Comparison of ENCODE assay signal across 27 mouse cellular contexts in the genomic region with DNA sequence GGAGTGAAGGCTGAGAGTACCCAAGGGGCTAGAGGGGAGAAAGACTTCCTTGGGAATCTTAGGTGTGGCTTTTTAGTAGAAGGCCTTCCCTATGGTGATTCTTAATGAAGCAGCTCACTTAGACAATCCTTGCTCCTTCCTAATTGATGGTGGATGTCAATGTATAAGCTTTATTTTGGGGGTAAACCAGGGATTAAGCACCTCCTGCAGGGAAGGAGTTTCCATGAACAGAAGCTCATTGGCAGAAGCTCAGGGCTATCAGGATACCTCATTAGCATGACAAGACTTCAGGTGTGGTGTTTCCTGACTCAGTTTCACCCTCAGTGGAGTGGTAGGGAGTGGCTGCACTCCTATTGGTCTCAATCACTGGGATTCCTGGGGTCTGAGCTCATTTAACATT.
"Had no signal": no experiment of that assay in that cellular context is flagged by ENCODE, and none has a peak within 500 bp of the region (broad histone marks: within the 10 kb centered on the region; RNA-seq: fewer than 3 reads in every experiment).

No protein-coding gene starts in this region.

- H3K9me3 ChIP-seq: heart, embryonic 10.5 days; heart, embryonic 12.5 days; hindbrain, embryonic 10.5 days; hindbrain, embryonic 12.5 days; intestine, embryonic 15.5 days; limb, embryonic 13.5 days; limb, embryonic 15.5 days; liver, embryonic 12.5 days had no signal

- DNase-seq: gastrocnemius, adult 2 months; gastrocnemius, postnatal 10 days; gastrocnemius, postnatal 25 days; heart, adult 18-20 months; heart, postnatal 10 days; heart, postnatal 4 days; kidney, adult 18-20 months; kidney, adult 8-10 months; kidney, postnatal 10 days; kidney, postnatal 25 days; kidney, postnatal 4 days; left cerebral cortex, postnatal 4 days had no signal

- H3K4me2 ChIP-seq: heart, embryonic 12.5 days; hindbrain, embryonic 12.5 days; hindbrain, embryonic 14.5 days; intestine, embryonic 15.5 days; limb, embryonic 13.5 days; limb, embryonic 15.5 days; liver, embryonic 12.5 days had no signal

- H3K4me1 ChIP-seq: heart, embryonic 10.5 days; heart, embryonic 12.5 days; hindbrain, embryonic 10.5 days; hindbrain, embryonic 12.5 days; intestine, embryonic 15.5 days; limb, embryonic 13.5 days; limb, embryonic 15.5 days; liver, embryonic 12.5 days had no signal

- H3K27ac ChIP-seq: gastrocnemius, adult 2 months; heart, embryonic 10.5 days; hindbrain, embryonic 10.5 days; hindbrain, embryonic 12.5 days; hindbrain, embryonic 14.5 days; intestine, embryonic 15.5 days; layer of hippocampus, adult 2 months; left cerebral cortex, adult 2 months; limb, embryonic 13.5 days; limb, embryonic 15.5 days; liver, embryonic 12.5 days; liver, embryonic 14.5 days had no signal

- H3K27me3 ChIP-seq: heart, embryonic 12.5 days; hindbrain, embryonic 12.5 days; intestine, embryonic 15.5 days; limb, embryonic 13.5 days; limb, embryonic 15.5 days; liver, embryonic 12.5 days had no signal

- H3K36me3 ChIP-seq: heart, embryonic 10.5 days; heart, embryonic 12.5 days; hindbrain, embryonic 10.5 days; hindbrain, embryonic 12.5 days; intestine, embryonic 15.5 days; limb, embryonic 13.5 days; limb, embryonic 15.5 days; liver, embryonic 12.5 days had no signal

- ATAC-seq: hindbrain, embryonic 16.5 days; inflammation-experienced regulatory T-cells, adult 6 months; intestine, embryonic 15.5 days; intestine, postnatal 0 days; liver, embryonic 12.5 days had no signal

- H3K9ac ChIP-seq: heart, embryonic 12.5 days; hindbrain, embryonic 12.5 days; hindbrain, embryonic 14.5 days; intestine, embryonic 15.5 days; limb, embryonic 13.5 days; limb, embryonic 15.5 days; liver, embryonic 12.5 days; liver, embryonic 14.5 days had no signal

- H3K4me3 ChIP-seq: gastrocnemius, adult 2 months; heart, embryonic 10.5 days; heart, embryonic 12.5 days; hindbrain, embryonic 10.5 days; hindbrain, embryonic 12.5 days; intestine, embryonic 15.5 days; layer of hippocampus, adult 2 months; left cerebral cortex, adult 2 months; limb, embryonic 13.5 days; limb, embryonic 15.5 days; liver, embryonic 12.5 days had no signal
